Mouse (Mus musculus) hindbrain, embryonic 14.5 days (tissue): Measurements from ENCODE around the gene Baiap2. TPM values are rescaled to one million over a fixed set of nuclear protein-coding genes. Genes with fewer than 3 reads are reported as not detected.

Experiments used
- ATAC-seq: fragments of 200-750 bp; cut with Nextera tagmentation; 2 replicates; pipeline ENCODE4 v1.8.0; 2017; ENCODE audit warnings: moderate number of reproducible peaks, mild to moderate bottlenecking, moderate TSS enrichment, moderate library complexity; ENCODE audit not compliant: low FRiP score
- DNase-seq: peaks from one replicate; pipeline ENCODE4 v3.0.0-alpha.2; 2015; ENCODE audit warnings: low spot score
- H3K27ac ChIP-seq: fragments of 300-500 bp; sonication (generic); 2 replicates; pipeline ENCODE4 v1.5.1; 2014; ENCODE audit warnings: mild to moderate bottlenecking, moderate library complexity
- H3K27me3 ChIP-seq: fragments of 300-500 bp; sonication (generic); 2 replicates; pipeline ENCODE4 v1.6.1; 2014; ENCODE audit warnings: mild to moderate bottlenecking, low read length, mixed read lengths; ENCODE audit not compliant: control insufficient read depth, insufficient read depth
- H3K36me3 ChIP-seq: fragments of 300-500 bp; sonication (generic); replicated peaks from 2 replicates; pipeline ENCODE4 v1.6.1; 2014; ENCODE audit not compliant: control insufficient read depth, insufficient read depth
- H3K4me1 ChIP-seq: fragments of 300-500 bp; sonication (generic); replicated peaks from 2 replicates; pipeline ENCODE4 v1.6.1; 2014; ENCODE audit warnings: antibody characterized with exemption, low read length, mixed read lengths; ENCODE audit not compliant: control insufficient read depth, insufficient read depth
- H3K4me2 ChIP-seq: fragments of 300-500 bp; sonication (generic); replicated peaks from 2 replicates; pipeline ENCODE4 v1.6.1; 2014; ENCODE audit warnings: mild to moderate bottlenecking, moderate library complexity
- H3K4me3 ChIP-seq: fragments of 300-500 bp; sonication (generic); replicated peaks from 2 replicates; pipeline ENCODE4 v1.5.1; 2014; ENCODE audit warnings: mild to moderate bottlenecking, low read length
- H3K9ac ChIP-seq: fragments of 300-500 bp; sonication (generic); 2 replicates; pipeline ENCODE4 v1.6.1; 2014
- H3K9me3 ChIP-seq: fragments of 300-500 bp; sonication (generic); 2 replicates; pipeline ENCODE4 v1.6.1; 2016; ENCODE audit warnings: low read length; ENCODE audit not compliant: control insufficient read depth
- WGBS: fragments of 180-500 bp; shearing (Covaris S2); extraction: QIAGEN DNeasy Blood & Tissue Kit; methylation state at CpG from one replicate; pipeline ENCODE4 v1.1.7; 2014; 5-methylcytosine and 5-hydroxymethylcytosine counted together
- polyA plus RNA-seq: library from polyadenylated mRNA; unstranded; fragments of >200 nt; fragmentation: Nextera tagmentation; extraction: Ambion mirVana; gene quantifications from 2 replicates; pipeline ENCODE4 v1.2.1, GENCODE M21; 2014

The Baiap2 gene
- polyA plus RNA-seq, 1 experiment from 2014 or later, result 13.7 TPM

- H3K9ac ChIP-seq, result no peak overlapping the region
- no peak overlapping the region for H3K4me2 ChIP-seq
- DNase-seq, result no peak
- peaks cover 26% of the 10 kb centered on the region for H3K4me1 ChIP-seq
- 88% methylated on average over 21 of the region's 21 CpGs for WGBS
- no peak for ATAC-seq
- H3K36me3 ChIP-seq, result peaks cover 44% of the 10 kb centered on the region
- H3K27me3 ChIP-seq, result no peaks in the 10 kb centered on the region
- H3K9me3 ChIP-seq, result no peaks in the 10 kb centered on the region
- H3K4me3 ChIP-seq, result no peak overlapping the region
- no peak overlapping the region for H3K27ac ChIP-seq
Observed at GRCm38 (mm10) chr11:119916834-119917469, 25.6 kb upstream of the Baiap2 start.

- Histone ChIP-seq H3K4me2 (no peak overlapping the region), H3K27me3 (no peaks in the 10 kb centered on the region), H3K4me1 (peaks cover 16% of the 10 kb centered on the region), H3K4me3 (no peak overlapping the region), H3K36me3 (peaks cover 44% of the 10 kb centered on the region), H3K9me3 (no peaks in the 10 kb centered on the region), H3K27ac (no peak overlapping the region), H3K9ac (no peak overlapping the region)
- ATAC-seq, result no peak
- 85% methylated on average over 7 of the region's 7 CpGs for WGBS
- no peak for DNase-seq
Observed at GRCm38 (mm10) chr11:119918521-119918920, 24.0 kb upstream of the Baiap2 start.

GRCm38 (mm10) chr11:119919432-119919831 lies 23.1 kb upstream of the Baiap2 start:
- no peak for DNase-seq
- ATAC-seq, result no peak
- Histone ChIP-seq H3K9ac (no peak overlapping the region), H3K27ac (no peak overlapping the region), H3K4me2 (no peak overlapping the region), H3K9me3 (no peaks in the 10 kb centered on the region), H3K4me1 (peaks cover 13% of the 10 kb centered on the region), H3K27me3 (no peaks in the 10 kb centered on the region), H3K4me3 (no peak overlapping the region), H3K36me3 (peaks cover 44% of the 10 kb centered on the region)
- WGBS, result 98% methylated on average over 4 of the region's 4 CpGs

- Histone ChIP-seq H3K36me3 (peaks cover 44% of the 10 kb centered on the region), H3K4me1 (peaks cover 8% of the 10 kb centered on the region), H3K4me2 (no peak overlapping the region), H3K27ac (no peak overlapping the region), H3K9ac (no peak overlapping the region), H3K9me3 (no peaks in the 10 kb centered on the region), H3K27me3 (no peaks in the 10 kb centered on the region), H3K4me3 (no peak overlapping the region)
- ATAC-seq, result no peak
- DNase-seq, result peak; percentile 53
- 64% methylated on average over 8 of the region's 8 CpGs for WGBS
Observed at GRCm38 (mm10) chr11:119919897-119920296, 22.7 kb upstream of the Baiap2 start.

- Histone ChIP-seq H3K4me3 (no peak overlapping the region), H3K36me3 (peaks cover 44% of the 10 kb centered on the region), H3K9ac (no peak overlapping the region), H3K27ac (no peak overlapping the region), H3K27me3 (no peaks in the 10 kb centered on the region), H3K4me2 (no peak overlapping the region), H3K4me1 (0 out of 2 replicates have a peak, but pooled peaks cover under 1% of the 10 kb centered on the region), H3K9me3 (no peaks in the 10 kb centered on the region)
- ATAC-seq (no peak), DNase-seq (no peak)
- WGBS, result 88% methylated on average over 5 of the region's 5 CpGs
Observed at GRCm38 (mm10) chr11:119920668-119921067, 21.9 kb upstream of the Baiap2 start.

- 0 out of 2 replicates have a peak, but pooled peaks cover 3% of the 10 kb centered on the region for H3K36me3 ChIP-seq
- H3K27me3 ChIP-seq, result no peaks in the 10 kb centered on the region
- no peak for ATAC-seq
- no peak overlapping the region for H3K4me3 ChIP-seq
- H3K9me3 ChIP-seq, result no peaks in the 10 kb centered on the region
- H3K9ac ChIP-seq, result no peak overlapping the region
- H3K4me1 ChIP-seq, result no peaks in the 10 kb centered on the region
- 79% methylated on average over 5 of the region's 5 CpGs for WGBS
- no peak overlapping the region for H3K27ac ChIP-seq
- DNase-seq, result no peak
- no peak overlapping the region for H3K4me2 ChIP-seq
Observed at GRCm38 (mm10) chr11:119925176-119925575, 17.4 kb upstream of the Baiap2 start.

GRCm38 (mm10) chr11:119926762-119927161 lies 15.8 kb upstream of the Baiap2 start:
- Histone ChIP-seq H3K36me3 (no peaks in the 10 kb centered on the region), H3K9me3 (0 out of 2 replicates have a peak, but pooled peaks cover 3% of the 10 kb centered on the region), H3K4me2 (no peak overlapping the region), H3K27me3 (no peaks in the 10 kb centered on the region), H3K4me1 (no peaks in the 10 kb centered on the region), H3K27ac (no peak overlapping the region), H3K9ac (no peak overlapping the region), H3K4me3 (no peak overlapping the region)
- 89% methylated on average over 5 of the region's 5 CpGs for WGBS
- DNase-seq, result no peak
- no peak for ATAC-seq

- WGBS, result 74% methylated on average over 16 of the region's 16 CpGs
- Histone ChIP-seq H3K36me3 (no peaks in the 10 kb centered on the region), H3K4me3 (no peak overlapping the region), H3K4me2 (no peak overlapping the region), H3K27ac (no peak overlapping the region), H3K27me3 (no peaks in the 10 kb centered on the region), H3K9me3 (0 out of 2 replicates have a peak, but pooled peaks cover 3% of the 10 kb centered on the region), H3K4me1 (no peaks in the 10 kb centered on the region), H3K9ac (no peak overlapping the region)
- DNase-seq, result no peak
- no peak for ATAC-seq
Observed at GRCm38 (mm10) chr11:119928023-119928681, 14.4 kb upstream of the Baiap2 start.

- no peaks in the 10 kb centered on the region for H3K4me1 ChIP-seq
- WGBS, result 89% methylated on average over 6 of the region's 6 CpGs
- 0 out of 2 replicates have a peak, but pooled peaks cover 3% of the 10 kb centered on the region for H3K9me3 ChIP-seq
- DNase-seq (no peak), ATAC-seq (no peak)
- H3K9ac ChIP-seq, result no peak overlapping the region
- H3K36me3 ChIP-seq, result no peaks in the 10 kb centered on the region
- H3K27ac ChIP-seq, result no peak overlapping the region
- no peak overlapping the region for H3K4me3 ChIP-seq
- H3K4me2 ChIP-seq, result no peak overlapping the region
- H3K27me3 ChIP-seq, result no peaks in the 10 kb centered on the region
Observed at GRCm38 (mm10) chr11:119929603-119930265, 12.8 kb upstream of the Baiap2 start.
